Mouse (Mus musculus): Measurements from ENCODE around the gene Vipr2. TPM values are rescaled to one million over a fixed set of nuclear protein-coding genes. Genes with fewer than 3 reads are reported as not detected.

Gene Vipr2
- polyA plus RNA-seq, 1 experiment from 2014 or later: 5.5 TPM

DNA sequence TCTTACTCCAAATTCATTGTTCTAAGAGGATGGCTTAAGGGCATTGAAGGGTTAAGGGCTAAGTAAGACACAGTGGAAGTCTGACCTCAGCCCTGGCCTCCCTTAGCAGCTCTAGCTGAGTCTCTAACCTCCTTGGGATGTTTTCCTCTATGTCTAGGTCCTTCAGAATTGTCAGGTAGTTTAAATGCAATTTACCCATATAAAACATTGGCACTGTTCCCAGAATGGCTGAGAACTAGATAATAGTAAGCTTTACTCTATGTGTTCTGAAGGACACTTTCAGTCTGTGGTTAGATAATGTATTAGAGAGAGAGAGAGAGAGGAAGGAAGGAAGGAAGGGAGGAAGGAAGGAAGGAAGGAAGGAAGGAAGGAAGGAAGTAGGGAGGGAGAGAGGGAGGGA is 104.8 kb downstream of the Vipr2 start:
- Histone ChIP-seq H3K4me2 (no peak overlapping the region), H3K9me3 (ENCODE audit: low read depth, low read length) (no peaks in the 10 kb centered on the region), H3K27ac (ENCODE audit: low read depth) (no peak overlapping the region), H3K36me3 (ENCODE audit: insufficient read depth) (no peaks in the 10 kb centered on the region), H3K9ac (no peak overlapping the region), H3K4me3 (ENCODE audit: low read depth, low read length) (no peak overlapping the region), H3K4me1 (ENCODE audit: insufficient read depth) (no peaks in the 10 kb centered on the region), H3K27me3 (ENCODE audit: insufficient read depth, low read length) (no peaks in the 10 kb centered on the region)
- no peak for TF ChIP-seq CTCF (IDR thresholded peaks at IDR 0.05; ENCODE audit: low read depth)
- peak; percentile 55 for DNase-seq
- no peak for ATAC-seq (ENCODE audit: insufficient read depth)

- Histone ChIP-seq H3K9ac (no peak overlapping the region), H3K27me3 (ENCODE audit: insufficient read depth, low read length) (no peaks in the 10 kb centered on the region), H3K4me2 (no peak overlapping the region), H3K27ac (ENCODE audit: low read depth) (no peak overlapping the region), H3K9me3 (ENCODE audit: low read depth, low read length) (no peaks in the 10 kb centered on the region), H3K4me3 (ENCODE audit: low read depth, low read length) (no peak overlapping the region), H3K36me3 (ENCODE audit: insufficient read depth) (no peaks in the 10 kb centered on the region), H3K4me1 (ENCODE audit: insufficient read depth) (no peaks in the 10 kb centered on the region)
- ATAC-seq (ENCODE audit: insufficient read depth): no peak
- DNase-seq: no peak
- TF ChIP-seq CTCF (IDR thresholded peaks at IDR 0.05; ENCODE audit: low read depth): no peak
- 73% methylated on average over 6 of the region's 6 CpGs for WGBS
Observed at GRCm38 (mm10) chr12:116183212-116183935, 105.8 kb downstream of the Vipr2 start.

DNA sequence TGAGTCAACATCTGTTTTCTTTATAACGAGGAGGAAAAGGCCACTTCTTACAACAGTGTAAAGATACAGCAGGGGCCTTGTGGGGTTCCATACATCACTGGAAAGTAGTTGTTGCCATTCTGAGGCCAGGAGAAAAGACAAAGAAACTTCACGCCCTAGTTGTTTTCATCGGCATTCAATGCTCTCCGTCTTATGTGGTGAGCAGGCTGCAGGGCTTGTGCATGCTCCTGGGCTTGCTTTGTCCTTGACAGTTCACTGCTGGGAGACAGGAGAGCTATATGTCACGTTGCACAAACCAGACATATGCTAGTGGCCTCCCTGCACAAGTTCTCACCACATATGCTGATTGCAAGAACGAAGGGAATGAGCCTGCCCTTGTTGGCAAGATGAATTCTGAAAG is 116.4 kb downstream of the Vipr2 start:
- TF ChIP-seq CTCF (IDR thresholded peaks at IDR 0.05; ENCODE audit: low read depth): no peak
- H3K27ac ChIP-seq (ENCODE audit: low read depth): no peak overlapping the region
- no peaks in the 10 kb centered on the region for H3K27me3 ChIP-seq (ENCODE audit: insufficient read depth, low read length)
- no peak for ATAC-seq (ENCODE audit: insufficient read depth)
- WGBS: 65% methylated on average over 6 of the region's 6 CpGs
- H3K4me2 ChIP-seq: no peak overlapping the region
- H3K9ac ChIP-seq: no peak overlapping the region
- H3K4me3 ChIP-seq (ENCODE audit: low read depth, low read length): no peak overlapping the region
- H3K9me3 ChIP-seq (ENCODE audit: low read depth, low read length): no peaks in the 10 kb centered on the region
- no peaks in the 10 kb centered on the region for H3K4me1 ChIP-seq (ENCODE audit: insufficient read depth)
- DNase-seq: no peak
- no peaks in the 10 kb centered on the region for H3K36me3 ChIP-seq (ENCODE audit: insufficient read depth)

- DNase-seq (no peak), ATAC-seq (ENCODE audit: insufficient read depth) (no peak)
- Histone ChIP-seq H3K9me3 (ENCODE audit: low read depth, low read length) (no peaks in the 10 kb centered on the region), H3K27me3 (ENCODE audit: insufficient read depth, low read length) (no peaks in the 10 kb centered on the region), H3K36me3 (ENCODE audit: insufficient read depth) (no peaks in the 10 kb centered on the region), H3K27ac (ENCODE audit: low read depth) (no peak overlapping the region), H3K4me1 (ENCODE audit: insufficient read depth) (no peaks in the 10 kb centered on the region), H3K9ac (no peak overlapping the region), H3K4me2 (no peak overlapping the region), H3K4me3 (ENCODE audit: low read depth, low read length) (no peak overlapping the region)
- TF ChIP-seq CTCF (IDR thresholded peaks at IDR 0.05; ENCODE audit: low read depth): no peak
Observed at GRCm38 (mm10) chr12:116194641-116195040, 117.1 kb downstream of the Vipr2 start.

Small RNA genes lying within 50 kb of the gene (microRNA-seq; reads per million reads assigned to microRNA genes)
- not detected for gene Gm44372 (ENCODE audit: borderline number of aligned reads)

Other genes with a start within 250 kb of the Vipr2 start
- 44.6 and 46.4 TPM in 2 replicates for gene Zfp386, start 30.0 kb upstream of the Vipr2 start, polyA plus RNA-seq (2014; fragmentation: Nextera tagmentation; extraction: Ambion mirVana)
- 16.4 and 18.2 TPM in 2 replicates for gene Wdr60, start 185.3 kb downstream of the Vipr2 start, polyA plus RNA-seq (2014; fragmentation: Nextera tagmentation; extraction: Ambion mirVana)
- gene Gm11027, start 197.7 kb downstream of the Vipr2 start, polyA plus RNA-seq (2014; fragmentation: Nextera tagmentation; extraction: Ambion mirVana): not detected in 2 replicates
- 29.0 and 31.0 TPM in 2 replicates for gene Esyt2, start 203.5 kb downstream of the Vipr2 start, polyA plus RNA-seq (2014; fragmentation: Nextera tagmentation; extraction: Ambion mirVana)

Data from lung, embryonic 14.5 days (tissue).